Comparison of ENCODE assay signal across 17 mouse cellular contexts in genomic region chr5:111657759-111658429, GRCm38 (mm10).
DNase-seq lines count a peak whose midpoint lies in the region; ATAC-seq and TF ChIP-seq lines count a peak whose summit lies in the region.
"Had no signal": no experiment of that assay in that cellular context is flagged by ENCODE, and none has a peak within 500 bp of the region (broad histone marks: within the 10 kb centered on the region; RNA-seq: fewer than 3 reads in every experiment).

No protein-coding gene starts in this region.

- no peak overlapping the region for H3K4me2 ChIP-seq in hindbrain, postnatal 0 days (ENCODE audit: low read depth, low read length)
- H3K4me2 ChIP-seq in forebrain, embryonic 15.5 days (replicated peaks) = no peak overlapping the region
- H3K4me2 ChIP-seq: hindbrain, embryonic 15.5 days; lung, embryonic 15.5 days had no signal

- TF ChIP-seq CTCF in hindbrain, postnatal 0 days (IDR thresholded peaks at IDR 0.05; ENCODE audit: low read depth) = no peak

- H3K4me3 ChIP-seq in hindbrain, embryonic 10.5 days = no peak overlapping the region
- no peak overlapping the region for H3K4me3 ChIP-seq in hindbrain, postnatal 0 days (ENCODE audit: low read length)
- no peak overlapping the region for H3K4me3 ChIP-seq in forebrain, embryonic 15.5 days
- H3K4me3 ChIP-seq: hindbrain, embryonic 15.5 days; limb, embryonic 10.5 days; lung, embryonic 15.5 days had no signal

- no peak for ATAC-seq in hindbrain, postnatal 0 days
- no peak for ATAC-seq in forebrain, embryonic 15.5 days (replicated peaks)
- ATAC-seq: CD4-positive, CD25-positive, alpha-beta regulatory T cell, adult 4 months; forebrain, postnatal 0 days had no signal

- no peaks in the 10 kb centered on the region for H3K9me3 ChIP-seq in hindbrain, embryonic 10.5 days
- no peaks in the 10 kb centered on the region for H3K9me3 ChIP-seq in hindbrain, postnatal 0 days (ENCODE audit: low read length)
- no peaks in the 10 kb centered on the region for H3K9me3 ChIP-seq in forebrain, embryonic 15.5 days
- H3K9me3 ChIP-seq: hindbrain, embryonic 15.5 days; limb, embryonic 10.5 days; lung, embryonic 15.5 days had no signal

- H3K4me1 ChIP-seq in hindbrain, embryonic 10.5 days (replicated peaks) = peaks cover 34% of the 10 kb centered on the region
- H3K4me1 ChIP-seq in hindbrain, postnatal 0 days (ENCODE audit: insufficient read depth, low read length) = peaks cover 18% of the 10 kb centered on the region; the same call in 1 of the 2 replicates
- peaks cover 33% of the 10 kb centered on the region for H3K4me1 ChIP-seq in forebrain, embryonic 15.5 days

- no peak overlapping the region for H3K9ac ChIP-seq in hindbrain, postnatal 0 days (replicated peaks; ENCODE audit: low read length)
- no peak overlapping the region for H3K9ac ChIP-seq in forebrain, embryonic 15.5 days (replicated peaks)
- H3K9ac ChIP-seq: forebrain, postnatal 0 days; hindbrain, embryonic 15.5 days; lung, embryonic 15.5 days had no signal

- H3K27me3 ChIP-seq in hindbrain, embryonic 10.5 days (ENCODE audit: insufficient read depth, poor library complexity, severe bottlenecking) = peaks cover under 1% of the 10 kb centered on the region; the same call in 1 of the 2 replicates
- no peaks in the 10 kb centered on the region for H3K27me3 ChIP-seq in hindbrain, postnatal 0 days (ENCODE audit: insufficient read depth, low read length)
- no peaks in the 10 kb centered on the region for H3K27me3 ChIP-seq in forebrain, embryonic 15.5 days
- H3K27me3 ChIP-seq: hindbrain, embryonic 15.5 days; lung, embryonic 15.5 days had no signal

- peak overlapping the region; percentile 40; the same call in 1 of the 2 replicates for H3K27ac ChIP-seq in hindbrain, embryonic 10.5 days
- H3K27ac ChIP-seq in hindbrain, postnatal 0 days = no peak overlapping the region
- H3K27ac ChIP-seq in forebrain, embryonic 15.5 days (replicated peaks) = no peak overlapping the region
- H3K27ac ChIP-seq: hindbrain, embryonic 15.5 days; limb, embryonic 10.5 days; lung, embryonic 15.5 days had no signal

- no peaks in the 10 kb centered on the region for H3K36me3 ChIP-seq in hindbrain, embryonic 10.5 days
- no peaks in the 10 kb centered on the region for H3K36me3 ChIP-seq in hindbrain, postnatal 0 days (ENCODE audit: insufficient read depth, low read length)
- H3K36me3 ChIP-seq in forebrain, embryonic 15.5 days = no peaks in the 10 kb centered on the region
- H3K36me3 ChIP-seq: hindbrain, embryonic 15.5 days; limb, embryonic 10.5 days; lung, embryonic 15.5 days had no signal

- no peak for DNase-seq in hindbrain, embryonic 10.5 days (ENCODE audit: low spot score)
- no peak for DNase-seq in hindbrain, postnatal 0 days (ENCODE audit: low spot score)
- DNase-seq in 3134 (ENCODE audit: extremely low read depth, insufficient read length, low spot score) = peak; percentile 31
- peak; percentile 67 for DNase-seq in adipocyte (ENCODE audit: low spot score)
- peak; percentile 72 for DNase-seq in lung, postnatal 10 days
- DNase-seq in kidney, adult 18-20 months = no peak
- DNase-seq in c-Kit-positive CD71-positive TER-119-positive erythroid progenitor cells, embryonic 14.5 days (ENCODE audit: low spot score) = no peak
- DNase-seq: cerebellum, adult 2 months; forebrain, postnatal 0 days; kidney, adult 8-10 months; midbrain, embryonic 14.5 days; thymus, adult 18-20 months had no signal

- WGBS in hindbrain, embryonic 10.5 days = 87% methylated on average over 3 of the region's 3 CpGs
- WGBS in hindbrain, postnatal 0 days = 58% methylated on average over 3 of the region's 3 CpGs
- WGBS in forebrain, embryonic 15.5 days = 69% methylated on average over 3 of the region's 3 CpGs

Comparison
In these comparisons a context has a peak if more than half of its experiments do, and no peak if none do; other contexts are left out.
1. DNase-seq: peak in 3134 (single experiment), adipocyte (single experiment) and lung, postnatal 10 days (single experiment); none in hindbrain, embryonic 10.5 days (single experiment), hindbrain, postnatal 0 days (single experiment), kidney, adult 18-20 months (single experiment) and c-Kit-positive CD71-positive TER-119-positive erythroid progenitor cells, embryonic 14.5 days (single experiment).